Mouse (Mus musculus): ENCODE results near the gene Sf3a1.
"Not testable (repeated sequence)": the region's sequence is repeated elsewhere in the genome, so short reads cannot be mapped to it uniquely, and the experiment has no call there.

DNA sequence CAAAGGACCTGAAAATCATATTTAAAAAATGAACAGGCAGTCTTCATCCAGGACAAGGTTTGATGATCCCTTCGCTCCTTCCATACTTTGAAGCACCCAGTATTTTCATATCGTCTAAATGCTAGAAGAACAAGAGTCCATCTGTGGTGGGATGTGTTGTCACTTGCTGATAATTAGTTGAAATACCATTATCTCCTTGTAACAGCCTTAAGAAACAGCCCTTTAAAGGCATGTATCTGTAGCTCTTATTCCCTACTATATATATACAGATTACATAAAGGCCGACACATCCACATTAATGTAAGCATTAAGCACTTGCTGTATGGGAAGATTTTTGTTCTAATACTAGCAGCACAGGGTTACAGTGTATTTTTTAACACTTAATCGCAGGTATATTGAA lies 31.7 kb upstream of the Sf3a1 start:
- not testable (repeated sequence) for TF ChIP-seq CTCF (IDR thresholded peaks at IDR 0.05; ENCODE audit: control insufficient read depth, insufficient read depth, insufficient replicate concordance, low read depth, low read length); POLR2A (IDR thresholded peaks at IDR 0.05; ENCODE audit: control insufficient read depth, low read depth, low read length)

Data from testis, adult 2 months (tissue).